Mouse (Mus musculus): ENCODE results near the gene Tshz2. TPM values are rescaled to one million over a fixed set of nuclear protein-coding genes. Genes with fewer than 3 reads are reported as not detected.

Gene Tshz2
- polyA plus RNA-seq, 1 experiment from 2014 or later: 50.4 TPM

DNA sequence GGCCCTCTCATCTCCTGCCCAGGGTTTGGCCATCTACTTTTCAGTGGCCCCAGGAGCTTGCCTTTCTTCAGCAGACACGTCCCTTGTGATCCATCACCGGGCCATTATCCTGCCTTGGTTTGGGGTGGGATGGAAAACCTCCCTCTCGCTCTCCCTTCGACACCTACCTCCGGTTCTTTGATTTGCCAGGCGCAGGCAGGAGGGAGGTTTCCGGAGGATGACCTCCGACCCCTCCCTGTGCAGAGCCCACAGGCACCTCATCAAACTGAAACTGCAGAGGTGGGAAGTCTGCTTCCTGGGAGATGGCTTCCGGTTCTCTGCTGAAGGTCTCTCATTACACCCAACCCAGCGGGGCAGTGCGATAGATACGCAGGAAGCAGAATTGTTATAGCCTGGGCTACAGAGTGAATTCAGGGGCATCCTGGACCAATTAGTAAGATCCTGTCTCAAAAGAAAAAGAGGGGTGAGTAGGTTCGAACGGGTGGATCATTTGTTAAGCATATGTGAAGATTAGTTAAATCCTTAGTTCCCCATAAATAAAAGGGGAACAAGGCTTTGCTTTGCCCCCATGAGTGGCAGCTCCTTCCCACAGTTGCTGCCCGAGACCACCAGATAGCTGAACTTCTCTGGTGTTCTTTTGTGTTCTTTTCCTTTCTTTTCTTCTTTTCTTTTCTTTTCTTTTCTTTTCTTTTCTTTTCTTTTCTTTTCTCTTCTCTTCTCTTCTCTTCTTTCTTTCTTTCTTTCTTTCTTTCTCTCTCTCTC, 70.1 kb downstream of the Tshz2 start:
- H3K4me3 ChIP-seq (replicated peaks): no peak overlapping the region
- no peaks in the 10 kb centered on the region for H3K36me3 ChIP-seq
- H3K27me3 ChIP-seq (replicated peaks): no peaks in the 10 kb centered on the region
- no peak overlapping the region for H3K27ac ChIP-seq (replicated peaks)
- H3K4me1 ChIP-seq: peaks cover 11% of the 10 kb centered on the region; the same call in 1 of the 2 replicates
- no peak overlapping the region for H3K4me2 ChIP-seq
- H3K9me3 ChIP-seq (replicated peaks): no peaks in the 10 kb centered on the region
- H3K9ac ChIP-seq (replicated peaks): no peak overlapping the region
- 48% methylated on average over 15 of the region's 15 CpGs for WGBS
- no peak for ATAC-seq (ENCODE audit: low FRiP score)

DNA sequence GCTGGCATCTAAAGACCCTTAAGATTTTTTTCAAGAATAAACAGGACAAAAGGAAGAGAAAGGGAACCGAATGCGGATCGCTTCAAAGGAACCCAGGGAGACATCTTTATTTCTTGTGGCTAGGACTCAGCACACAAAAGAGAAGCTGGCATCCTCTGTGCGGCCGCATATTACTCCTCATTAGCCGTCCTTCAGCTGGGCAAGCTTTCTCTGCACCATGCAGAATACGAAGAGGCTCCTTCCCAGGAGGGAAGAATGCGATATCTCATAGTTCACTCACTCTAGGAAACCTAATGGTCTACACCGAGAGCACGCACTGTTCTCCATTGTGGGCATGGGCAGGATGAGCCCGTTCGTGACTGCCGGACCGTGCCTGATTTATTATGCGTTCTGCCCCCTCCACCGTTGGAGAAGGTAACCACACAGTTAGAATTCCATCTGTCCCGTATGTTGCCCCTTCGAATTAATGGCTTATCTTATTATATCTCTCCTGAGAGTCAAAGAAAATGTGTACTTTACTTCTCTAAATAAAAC, 89.0 kb downstream of the Tshz2 start:
- 33% methylated on average over 18 of the region's 18 CpGs for WGBS
- Histone ChIP-seq H3K27ac (replicated peaks) (peak overlapping the region; percentile 52), H3K4me1 (peaks cover 45% of the 10 kb centered on the region), H3K9me3 (replicated peaks) (no peaks in the 10 kb centered on the region), H3K27me3 (replicated peaks) (no peaks in the 10 kb centered on the region), H3K4me2 (peak overlapping the region; percentile 24; the same call in 1 of the 2 replicates), H3K4me3 (replicated peaks) (no peak overlapping the region), H3K9ac (replicated peaks) (no peak overlapping the region), H3K36me3 (no peaks in the 10 kb centered on the region)
- ATAC-seq (ENCODE audit: low FRiP score): peak; percentile 31; the same call in 1 of the 2 replicates

DNA sequence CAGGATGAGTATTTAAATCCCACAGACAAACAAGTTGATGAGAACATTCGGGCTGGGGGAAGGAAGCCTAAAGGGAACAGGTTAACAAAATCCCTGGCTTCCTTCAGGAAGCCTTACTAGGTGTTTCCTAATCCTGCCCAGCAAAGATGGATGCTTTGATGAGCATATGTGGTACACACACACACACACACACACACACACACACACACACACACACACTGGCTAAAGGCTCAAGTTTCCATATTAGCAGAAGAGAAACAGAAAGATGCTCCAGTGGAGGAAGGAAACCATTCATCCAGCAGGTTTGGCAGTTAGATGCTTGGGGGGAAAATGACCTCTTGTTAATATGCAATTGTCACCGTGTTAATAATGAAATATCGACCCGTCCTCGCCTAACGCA, 89.5 kb downstream of the Tshz2 start:
- Histone ChIP-seq H3K4me3 (replicated peaks) (no peak overlapping the region), H3K9ac (replicated peaks) (no peak overlapping the region), H3K27ac (replicated peaks) (0 out of 2 replicates have a peak overlapping the region, but pooled peaks have one; percentile 34), H3K4me1 (peaks cover 44% of the 10 kb centered on the region), H3K36me3 (no peaks in the 10 kb centered on the region), H3K4me2 (no peak overlapping the region), H3K9me3 (replicated peaks) (no peaks in the 10 kb centered on the region), H3K27me3 (replicated peaks) (no peaks in the 10 kb centered on the region)
- WGBS: 56% methylated on average over 6 of the region's 6 CpGs
- no peak for ATAC-seq (ENCODE audit: low FRiP score)

DNA sequence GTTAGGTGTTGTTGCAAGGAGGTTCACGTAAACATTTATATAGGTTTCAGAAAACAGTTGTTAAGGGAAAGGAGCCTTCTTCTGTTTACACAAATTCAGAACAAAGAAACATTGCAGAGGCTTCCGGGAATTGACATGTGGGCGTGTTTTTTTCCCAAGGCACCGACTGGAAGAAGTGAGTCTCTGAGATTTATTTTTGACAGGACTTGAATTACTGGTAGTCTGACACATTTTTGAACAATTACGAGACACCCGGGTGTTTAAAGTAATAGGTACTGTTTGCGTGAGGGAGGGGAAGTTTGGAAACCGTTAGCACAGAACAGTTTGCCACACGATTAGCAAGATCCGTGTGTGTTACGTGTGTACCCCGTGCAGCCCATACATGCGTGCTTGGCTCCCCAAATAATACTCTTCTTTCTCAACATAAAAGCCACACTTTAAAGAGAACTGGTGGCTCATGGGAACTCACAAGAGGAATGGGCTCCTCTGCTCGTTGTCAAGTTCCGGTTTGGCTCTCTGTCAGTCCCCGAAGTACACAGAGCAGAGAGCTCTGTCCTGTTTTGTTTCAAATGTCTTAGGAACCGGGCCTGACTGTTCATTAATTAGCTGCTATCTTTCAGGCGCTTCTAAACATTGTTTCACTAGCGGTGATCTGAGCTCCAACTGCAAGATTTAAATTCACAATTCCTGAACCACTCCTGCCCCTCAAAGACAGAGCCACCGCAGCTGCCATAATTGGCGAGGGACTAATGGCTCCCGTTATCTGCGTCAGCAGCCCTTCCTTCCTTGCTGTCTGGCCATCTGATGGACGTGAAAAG, 91.0 kb downstream of the Tshz2 start:
- no peaks in the 10 kb centered on the region for H3K9me3 ChIP-seq (replicated peaks)
- H3K9ac ChIP-seq (replicated peaks): no peak overlapping the region; the same call in 1 of the 2 replicates
- peaks cover 35% of the 10 kb centered on the region for H3K4me1 ChIP-seq
- H3K36me3 ChIP-seq: no peaks in the 10 kb centered on the region
- H3K27ac ChIP-seq (replicated peaks): peak overlapping the region; percentile 67
- H3K27me3 ChIP-seq (replicated peaks): no peaks in the 10 kb centered on the region
- WGBS: 40% methylated on average over 24 of the region's 24 CpGs
- H3K4me2 ChIP-seq: peak overlapping the region; percentile 29
- ATAC-seq (ENCODE audit: low FRiP score): no peak
- H3K4me3 ChIP-seq (replicated peaks): no peak overlapping the region

DNA sequence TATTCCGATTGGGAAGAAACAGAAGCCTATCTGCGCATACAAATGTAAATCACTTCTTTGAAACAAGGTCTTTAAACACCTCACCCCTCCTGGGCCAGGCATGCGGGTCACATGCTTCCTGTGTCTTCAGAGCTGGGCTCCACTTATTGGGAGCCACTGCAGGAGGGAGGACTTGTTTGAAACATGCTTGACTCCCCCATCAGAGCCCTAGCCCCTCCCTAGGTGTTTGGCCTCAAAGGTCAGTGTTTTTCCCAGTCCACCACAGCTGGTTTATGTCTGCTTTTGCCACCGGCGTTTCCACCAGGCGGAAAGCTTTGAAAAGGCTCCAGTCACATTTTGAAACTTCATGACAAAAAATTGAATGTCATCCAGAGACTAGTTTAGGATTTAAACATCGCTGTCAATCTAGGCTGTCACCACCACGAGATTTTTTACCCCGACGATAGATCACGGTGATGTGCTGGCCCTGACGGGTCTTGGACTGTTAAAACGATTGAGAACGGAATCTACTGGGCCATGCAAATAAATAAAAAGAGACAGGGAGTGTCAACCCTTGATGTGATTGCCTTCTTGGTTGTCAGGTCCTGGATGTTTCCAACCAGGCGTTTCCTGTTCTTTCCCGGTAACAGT, 96.0 kb downstream of the Tshz2 start:
- Histone ChIP-seq H3K9ac (replicated peaks) (no peak overlapping the region), H3K9me3 (replicated peaks) (no peaks in the 10 kb centered on the region), H3K27ac (replicated peaks) (no peak overlapping the region), H3K27me3 (replicated peaks) (no peaks in the 10 kb centered on the region), H3K36me3 (no peaks in the 10 kb centered on the region), H3K4me3 (replicated peaks) (no peak overlapping the region), H3K4me2 (no peak overlapping the region), H3K4me1 (peaks cover 26% of the 10 kb centered on the region)
- 70% methylated on average over 16 of the region's 16 CpGs for WGBS
- no peak for ATAC-seq (ENCODE audit: low FRiP score)

DNA sequence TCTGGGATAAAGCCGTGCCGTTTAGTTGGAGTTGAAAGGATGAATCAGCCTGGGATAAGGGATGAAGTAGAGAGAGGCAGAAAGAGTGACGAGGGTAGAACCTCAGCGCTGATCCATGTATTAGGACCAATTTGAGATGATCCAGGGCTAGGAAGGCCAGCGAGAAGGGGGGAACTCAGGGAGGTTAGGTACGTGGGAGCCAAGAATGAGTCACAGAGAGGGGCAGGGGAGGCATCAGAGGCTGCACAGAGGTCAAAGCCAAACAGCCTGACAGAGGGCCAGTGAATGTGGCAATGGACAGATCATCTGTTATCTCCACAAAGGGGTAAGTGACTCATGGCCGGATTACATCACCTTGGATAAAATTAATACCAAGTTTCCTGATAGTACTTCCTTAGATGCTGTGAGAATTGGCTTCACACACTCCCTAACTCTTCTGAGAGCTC, 97.8 kb downstream of the Tshz2 start:
- H3K4me2 ChIP-seq: no peak overlapping the region
- WGBS: 67% methylated on average over 7 of the region's 7 CpGs
- H3K9ac ChIP-seq (replicated peaks): no peak overlapping the region
- no peaks in the 10 kb centered on the region for H3K36me3 ChIP-seq
- H3K9me3 ChIP-seq (replicated peaks): no peaks in the 10 kb centered on the region
- no peak overlapping the region for H3K27ac ChIP-seq (replicated peaks)
- ATAC-seq (ENCODE audit: low FRiP score): no peak
- H3K4me1 ChIP-seq: peaks cover 38% of the 10 kb centered on the region
- no peaks in the 10 kb centered on the region for H3K27me3 ChIP-seq (replicated peaks)
- no peak overlapping the region for H3K4me3 ChIP-seq (replicated peaks)

DNA sequence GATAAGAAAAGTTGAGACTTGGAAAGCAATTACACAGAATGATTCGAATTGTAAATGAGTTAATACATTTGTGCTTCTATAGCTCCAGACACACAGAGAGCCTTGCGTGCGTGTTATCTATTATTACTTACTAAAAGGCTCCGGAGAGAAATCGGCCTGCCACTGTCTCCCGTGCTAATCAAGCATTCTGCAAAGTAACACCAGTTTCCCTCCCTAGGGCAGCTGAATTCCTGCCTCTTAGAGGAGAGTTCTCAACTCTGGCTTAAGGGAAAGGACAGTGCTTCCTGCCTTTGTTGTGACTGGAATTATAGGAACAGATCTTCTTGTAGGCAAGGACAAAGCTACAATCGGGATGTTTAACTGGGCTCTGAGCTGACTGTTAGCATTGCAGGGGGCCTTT, 101.2 kb downstream of the Tshz2 start:
- Histone ChIP-seq H3K36me3 (no peaks in the 10 kb centered on the region), H3K4me1 (peaks cover 56% of the 10 kb centered on the region), H3K4me2 (peak overlapping the region; percentile 31), H3K9ac (replicated peaks) (0 out of 2 replicates have a peak overlapping the region, but pooled peaks have one; percentile 21), H3K27ac (replicated peaks) (peak overlapping the region; percentile 54), H3K27me3 (replicated peaks) (no peaks in the 10 kb centered on the region), H3K4me3 (replicated peaks) (no peak overlapping the region), H3K9me3 (replicated peaks) (no peaks in the 10 kb centered on the region)
- ATAC-seq (ENCODE audit: low FRiP score): no peak
- WGBS: 40% methylated on average over 7 of the region's 7 CpGs

DNA sequence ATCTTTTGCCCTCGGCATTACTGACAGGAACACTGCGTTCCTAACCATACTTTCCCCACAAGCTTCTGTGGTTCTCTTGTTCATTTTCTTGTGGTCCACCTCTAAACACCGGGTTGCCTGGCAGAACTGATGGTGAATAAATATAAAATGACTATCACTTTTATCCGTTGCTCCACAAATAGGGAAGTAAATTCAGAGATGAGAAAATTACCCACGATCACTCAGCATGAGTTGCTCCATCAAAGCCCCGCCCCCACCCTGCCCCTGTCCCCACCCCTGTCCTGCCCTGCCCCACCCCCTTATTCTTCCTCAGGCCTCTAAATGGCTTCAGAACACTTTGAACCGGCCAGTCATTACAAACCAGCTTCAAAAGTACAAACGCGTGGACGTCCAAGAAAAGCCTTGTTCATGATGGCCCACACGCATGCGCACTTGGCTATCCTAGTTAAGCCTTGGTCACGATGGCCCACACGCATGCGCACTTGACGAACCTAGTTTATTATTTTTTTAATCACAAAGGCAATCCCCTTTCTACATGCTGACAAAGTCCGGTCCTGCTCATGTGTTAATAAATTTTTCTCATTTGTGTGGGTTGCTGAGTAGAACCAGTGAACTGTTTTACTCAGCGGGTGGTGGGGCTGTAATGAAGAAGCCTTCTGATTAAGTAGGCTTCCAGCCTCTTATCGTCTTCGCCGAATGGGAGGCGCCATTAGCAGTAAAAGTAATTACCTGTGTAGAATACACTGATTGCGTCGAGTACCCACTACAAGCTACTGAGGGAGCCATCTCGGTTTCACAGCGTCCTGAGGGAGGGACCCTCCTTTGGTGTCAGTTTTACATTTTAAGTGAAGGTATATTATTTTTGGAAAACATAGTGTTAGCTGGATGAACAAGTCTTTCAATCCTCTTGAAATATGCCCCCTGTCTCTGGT, 102.9 kb downstream of the Tshz2 start:
- Histone ChIP-seq H3K27me3 (replicated peaks) (no peaks in the 10 kb centered on the region), H3K27ac (replicated peaks) (peak overlapping the region; percentile 24), H3K4me1 (peaks cover 52% of the 10 kb centered on the region), H3K36me3 (no peaks in the 10 kb centered on the region), H3K9ac (replicated peaks) (no peak overlapping the region), H3K4me2 (peak overlapping the region; percentile 11), H3K4me3 (replicated peaks) (no peak overlapping the region), H3K9me3 (replicated peaks) (no peaks in the 10 kb centered on the region)
- 53% methylated on average over 26 of the region's 26 CpGs for WGBS
- peak; percentile 74 for ATAC-seq (ENCODE audit: low FRiP score)

DNA sequence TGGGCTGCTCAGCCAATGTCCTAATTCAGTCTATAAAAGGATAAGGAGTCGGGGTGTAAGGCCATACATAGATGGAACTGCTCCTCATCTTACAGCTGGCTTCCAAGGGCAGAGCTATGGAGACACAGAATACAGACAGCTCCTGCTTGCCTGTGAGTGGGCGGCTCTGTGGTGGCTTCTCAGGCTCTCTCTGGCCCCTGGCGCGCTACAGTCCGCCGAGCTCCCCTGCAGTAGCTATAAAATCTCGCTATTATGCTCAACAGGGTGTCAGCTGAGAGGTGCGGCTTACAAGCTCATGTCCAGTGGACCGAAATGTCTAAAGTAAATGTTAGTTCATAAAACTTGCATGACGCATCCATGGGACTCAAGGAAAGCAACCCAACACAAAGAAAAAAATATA, 108.2 kb downstream of the Tshz2 start:
- no peaks in the 10 kb centered on the region for H3K27me3 ChIP-seq (replicated peaks)
- H3K4me3 ChIP-seq (replicated peaks): no peak overlapping the region
- no peak overlapping the region for H3K9ac ChIP-seq (replicated peaks)
- H3K27ac ChIP-seq (replicated peaks): 0 out of 2 replicates have a peak overlapping the region, but pooled peaks have one; percentile 9
- WGBS: 65% methylated on average over 10 of the region's 10 CpGs
- H3K9me3 ChIP-seq (replicated peaks): no peaks in the 10 kb centered on the region
- no peaks in the 10 kb centered on the region for H3K36me3 ChIP-seq
- peaks cover 27% of the 10 kb centered on the region for H3K4me1 ChIP-seq
- no peak overlapping the region for H3K4me2 ChIP-seq
- ATAC-seq (ENCODE audit: low FRiP score): no peak

DNA sequence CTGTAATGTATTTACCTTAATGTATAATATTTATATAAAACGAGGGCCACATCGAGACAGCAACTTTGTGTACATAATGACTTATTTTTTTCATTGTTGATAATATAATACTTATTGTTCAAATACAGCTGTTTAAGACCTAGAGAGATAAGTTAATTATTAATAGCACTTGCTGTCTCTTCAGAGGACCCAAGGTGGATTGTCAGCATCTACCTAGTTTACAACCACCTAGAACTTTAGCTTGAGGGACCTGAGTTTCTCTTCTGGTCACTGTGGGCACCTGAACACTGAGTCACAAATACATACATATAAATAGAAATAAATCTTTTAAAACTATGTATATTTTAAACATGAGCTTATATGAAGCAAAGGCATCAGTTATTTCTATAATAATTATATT, 110.0 kb downstream of the Tshz2 start:
- H3K9ac ChIP-seq (replicated peaks): no peak overlapping the region
- no peak overlapping the region for H3K27ac ChIP-seq (replicated peaks)
- H3K4me2 ChIP-seq: no peak overlapping the region
- WGBS: 92% methylated on average over 2 of the region's 2 CpGs
- no peaks in the 10 kb centered on the region for H3K27me3 ChIP-seq (replicated peaks)
- no peak overlapping the region for H3K4me3 ChIP-seq (replicated peaks)
- H3K9me3 ChIP-seq (replicated peaks): no peaks in the 10 kb centered on the region
- ATAC-seq (ENCODE audit: low FRiP score): no peak
- peaks cover 17% of the 10 kb centered on the region for H3K4me1 ChIP-seq
- H3K36me3 ChIP-seq: no peaks in the 10 kb centered on the region
